Mouse (Mus musculus): ENCODE measurements around the gene Dkkl1. TPM values are rescaled to one million over a fixed set of nuclear protein-coding genes. Genes with fewer than 3 reads are reported as not detected.
A peak's percentile ranks its signal among the peaks of the same experiment; 100 is the strongest.

Gene Dkkl1
- total RNA-seq, 2 experiments from 2014 or later = not detected

DNA sequence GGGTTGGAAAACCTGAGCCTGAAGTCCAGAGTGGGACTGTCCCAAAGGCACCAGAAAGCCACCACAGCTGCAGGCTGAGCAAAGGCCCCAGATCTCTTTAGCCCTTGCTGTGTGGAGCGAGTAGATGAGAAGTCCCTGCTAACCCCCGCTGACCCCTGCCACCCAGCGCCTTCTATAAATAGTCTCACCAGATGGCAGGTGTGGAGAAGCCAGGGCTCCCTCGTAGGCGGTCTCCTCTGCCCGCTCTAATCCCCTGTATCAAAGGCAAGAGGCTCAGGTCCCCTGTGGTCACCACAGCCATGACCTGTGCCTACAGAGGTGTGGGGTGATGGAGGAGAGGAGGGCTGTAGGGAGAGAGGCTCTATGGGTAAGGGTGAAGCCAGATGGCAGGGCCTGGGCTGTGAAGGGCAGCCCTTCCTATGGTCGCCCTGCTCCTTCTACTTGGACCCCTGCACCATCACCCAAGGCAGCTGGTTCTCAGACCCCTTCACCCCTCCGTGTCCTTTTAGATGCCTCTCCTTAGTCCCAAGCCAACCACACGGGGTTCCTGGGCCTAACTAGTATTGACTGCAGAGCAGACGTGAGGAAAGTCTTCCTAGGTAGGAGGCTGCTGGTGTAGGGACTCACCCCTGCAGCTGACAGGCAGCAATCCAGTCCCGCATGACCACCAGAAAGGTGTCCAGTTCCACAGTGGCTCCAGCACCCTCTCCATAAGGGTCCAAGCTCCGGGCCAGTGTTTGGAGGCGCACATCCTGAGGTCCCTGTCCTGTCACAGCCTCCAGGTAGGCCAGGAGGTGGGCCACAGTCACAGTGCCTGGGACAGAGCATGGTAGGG is 16.4 kb downstream of the Dkkl1 start:
- no peak for DNase-seq (ENCODE audit: low spot score)
- intact Hi-C loops (cut with DNase I) = loop anchor here (2.0 kb wide), 1 partner anchor 117 kb away; no protein-coding TSS in a partner anchor

- intact Hi-C loops (cut with DNase I) = no loop called here
Measured at GRCm38 (mm10) chr7:45193871-45194785, 17.8 kb downstream of the Dkkl1 start.

DNA sequence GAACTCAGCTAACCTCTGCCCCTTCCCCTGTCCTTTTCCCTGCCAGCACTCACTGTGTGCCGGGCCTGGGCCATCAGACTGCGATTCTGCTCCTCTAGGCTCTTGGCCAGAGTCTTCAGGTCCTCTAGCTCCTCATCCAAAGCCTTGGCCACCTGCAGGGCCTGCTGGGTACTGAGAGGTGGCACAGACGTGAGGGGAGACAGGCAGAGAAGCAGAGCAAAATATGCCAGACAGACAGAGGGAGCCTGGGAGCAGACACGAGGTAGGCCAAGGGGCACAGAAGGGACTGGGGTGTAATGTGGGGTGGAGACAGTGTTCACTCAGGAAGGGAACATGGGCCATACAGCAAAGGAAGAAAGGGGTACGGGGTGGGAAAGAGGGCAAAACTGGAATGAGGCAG is 18.5 kb downstream of the Dkkl1 start:
- intact Hi-C loops (cut with DNase I) = no loop called here
- no peak for DNase-seq (ENCODE audit: low spot score)

More at GRCm38 (mm10) chr7:45193871-45194785, 17.8 kb downstream of the Dkkl1 start:
- no peak for DNase-seq (ENCODE audit: low spot score)

DNA sequence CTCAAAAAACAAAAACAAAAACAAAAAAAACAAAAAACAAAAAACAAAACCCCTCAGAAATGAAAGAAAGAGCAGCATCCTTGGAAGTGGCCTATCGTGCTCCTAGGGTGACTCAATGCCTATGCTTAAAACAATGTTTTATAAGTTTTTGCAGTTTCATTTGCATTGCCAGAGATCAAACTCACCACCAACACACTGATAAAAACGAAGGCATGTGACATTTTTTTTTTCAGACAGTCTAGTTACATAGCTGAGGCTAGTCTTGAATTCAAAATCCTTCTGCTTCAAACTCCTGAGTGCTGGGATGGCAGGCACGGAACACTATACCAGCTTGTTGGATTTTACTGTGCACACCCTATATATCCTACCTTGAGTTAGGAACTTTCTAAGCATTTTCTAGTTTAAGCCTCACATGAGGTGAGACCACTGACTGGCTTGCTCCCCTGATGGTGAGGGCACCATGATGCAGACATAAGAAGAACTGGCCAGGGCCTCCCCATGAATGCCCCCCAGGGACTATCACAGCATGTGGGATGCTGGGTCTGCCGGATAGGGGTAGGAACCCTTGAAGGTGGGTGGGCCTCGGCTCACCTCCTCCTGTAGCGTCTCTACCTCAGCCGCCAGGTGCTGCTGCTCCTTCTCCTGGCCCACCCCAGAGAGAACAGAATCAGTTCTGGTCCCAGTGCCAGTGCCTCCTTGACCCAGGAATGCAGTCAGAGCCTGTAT is 19.2 kb downstream of the Dkkl1 start:
- intact Hi-C loops (cut with DNase I) = no loop called here
- DNase-seq (ENCODE audit: low spot score) = no peak

GRCm38 (mm10) chr7:45191803-45192363 is 20.1 kb downstream of the Dkkl1 start:
- DNase-seq (ENCODE audit: low spot score) = no peak
- intact Hi-C loops (cut with DNase I) = no loop called here

GRCm38 (mm10) chr7:45191161-45191560 is 20.8 kb downstream of the Dkkl1 start:
- intact Hi-C loops (cut with DNase I) = no loop called here
- DNase-seq (ENCODE audit: low spot score) = no peak

- intact Hi-C loops (cut with DNase I) = no loop called here
- no peak for DNase-seq (ENCODE audit: low spot score)
Measured at GRCm38 (mm10) chr7:45190186-45190585, 21.8 kb downstream of the Dkkl1 start.

- intact Hi-C loops (cut with DNase I) = no loop called here
- no peak for DNase-seq (ENCODE audit: low spot score)
Measured at GRCm38 (mm10) chr7:45189600-45189999, 22.3 kb downstream of the Dkkl1 start.

GRCm38 (mm10) chr7:45185921-45186320 is 26.0 kb downstream of the Dkkl1 start:
- intact Hi-C loops (cut with DNase I) = no loop called here
- DNase-seq (ENCODE audit: low spot score) = no peak

DNA sequence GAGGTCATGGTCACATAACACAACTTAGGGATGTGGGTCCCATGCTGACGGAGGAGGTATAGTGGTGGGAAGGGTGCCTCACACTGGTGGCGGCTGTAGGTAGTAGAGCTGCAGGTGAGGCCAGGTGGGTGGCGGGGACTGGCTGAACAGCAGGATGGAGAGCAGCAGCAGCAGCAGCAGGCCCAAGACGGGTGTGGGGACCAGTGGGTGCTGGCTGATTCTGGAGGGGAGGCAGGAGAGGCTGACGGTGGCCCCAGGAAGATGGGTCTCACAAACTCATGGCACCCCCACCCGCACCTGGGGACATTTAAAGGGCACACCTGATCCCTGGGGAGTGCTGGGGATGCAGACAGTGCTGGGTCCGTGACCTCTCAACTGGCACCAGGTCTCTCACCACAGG is 28.3 kb downstream of the Dkkl1 start:
- no peak for DNase-seq (ENCODE audit: low spot score)
- intact Hi-C loops (cut with DNase I) = no loop called here

DNA sequence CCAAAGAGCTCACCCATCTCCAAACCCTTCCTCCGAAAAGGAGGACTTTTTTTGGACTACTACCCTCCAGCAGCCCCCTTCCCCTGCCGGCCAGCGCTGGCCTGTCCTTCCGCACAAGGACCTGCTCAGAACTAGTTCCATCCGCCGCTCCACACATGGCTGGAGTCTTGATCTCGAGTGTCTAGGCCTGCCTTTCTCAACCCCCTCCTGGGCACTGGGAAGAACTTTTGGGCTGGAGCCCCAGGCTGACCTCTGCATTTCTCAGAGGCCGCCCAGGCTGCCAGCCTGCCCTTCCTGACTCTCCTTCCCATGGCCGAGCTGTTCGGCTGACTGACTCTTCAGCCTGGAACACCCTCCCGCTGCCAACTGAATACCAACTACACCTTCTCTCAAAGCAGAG is 29.3 kb downstream of the Dkkl1 start:
- no peak for DNase-seq (ENCODE audit: low spot score)
- intact Hi-C loops (cut with DNase I) = no loop called here

GRCm38 (mm10) chr7:45182199-45182601 is 29.7 kb downstream of the Dkkl1 start:
- intact Hi-C loops (cut with DNase I) = no loop called here
- DNase-seq (ENCODE audit: low spot score) = peak; percentile 80

- intact Hi-C loops (cut with DNase I) = no loop called here
- no peak for DNase-seq (ENCODE audit: low spot score)
Measured at GRCm38 (mm10) chr7:45181540-45181939, 30.4 kb downstream of the Dkkl1 start.

- DNase-seq (ENCODE audit: low spot score) = no peak
- intact Hi-C loops (cut with DNase I) = no loop called here
Measured at GRCm38 (mm10) chr7:45180896-45181477, 31.0 kb downstream of the Dkkl1 start, which contains the start of gene Pth2. Gene Pth2, plus strand, starts transcription at chr7:45180995.

DNA sequence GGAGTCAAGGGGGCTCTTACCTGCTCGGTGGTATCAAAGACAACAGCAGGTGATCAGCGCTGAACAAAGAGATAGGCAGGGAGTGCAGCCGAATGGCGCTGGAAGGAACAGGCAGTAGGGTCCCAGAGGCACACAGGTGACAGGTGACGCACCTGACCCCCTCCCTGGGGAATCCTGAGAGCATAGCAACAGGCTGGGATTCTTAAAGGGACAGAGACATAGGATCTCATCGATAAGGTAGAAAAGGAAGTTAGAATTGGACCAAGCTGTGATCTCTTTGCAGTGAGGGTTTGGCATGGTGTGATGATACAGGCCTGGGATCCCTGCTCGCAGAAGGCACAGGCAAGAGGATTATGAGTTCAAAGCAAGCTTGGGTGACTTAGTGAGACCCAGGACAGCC is 32.5 kb downstream of the Dkkl1 start, which contains the start of gene Gfy:
Gene Gfy (minus strand): TSS at position 101 of the 400 bp plus-strand sequence.
- DNase-seq (ENCODE audit: low spot score) = no peak
- intact Hi-C loops (cut with DNase I) = no loop called here

GRCm38 (mm10) chr7:45178550-45178949 is 33.4 kb downstream of the Dkkl1 start:
- intact Hi-C loops (cut with DNase I) = no loop called here
- no peak for DNase-seq (ENCODE audit: low spot score)

DNA sequence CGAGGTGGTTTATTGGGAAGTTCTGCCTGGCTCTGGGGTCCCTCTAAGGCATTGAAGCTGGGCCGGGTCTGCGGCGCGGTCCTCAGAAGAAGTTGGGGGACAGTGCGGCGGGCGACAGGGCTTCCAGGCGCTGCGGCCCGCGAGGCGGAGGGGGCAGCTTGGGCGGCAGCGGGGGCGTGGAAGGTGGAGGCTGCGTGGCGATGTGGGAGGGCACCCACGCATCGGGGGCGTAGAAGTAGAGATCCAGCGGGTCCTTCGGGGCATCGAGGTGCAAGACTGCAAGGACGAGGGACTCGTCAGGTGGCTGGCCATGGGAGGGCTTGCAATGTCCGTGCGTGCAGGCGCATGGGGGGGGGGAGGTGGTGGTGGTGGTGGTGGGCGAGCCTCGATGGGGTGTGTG is 35.6 kb downstream of the Dkkl1 start:
- intact Hi-C loops (cut with DNase I) = no loop called here
- no peak for DNase-seq (ENCODE audit: low spot score)

DNA sequence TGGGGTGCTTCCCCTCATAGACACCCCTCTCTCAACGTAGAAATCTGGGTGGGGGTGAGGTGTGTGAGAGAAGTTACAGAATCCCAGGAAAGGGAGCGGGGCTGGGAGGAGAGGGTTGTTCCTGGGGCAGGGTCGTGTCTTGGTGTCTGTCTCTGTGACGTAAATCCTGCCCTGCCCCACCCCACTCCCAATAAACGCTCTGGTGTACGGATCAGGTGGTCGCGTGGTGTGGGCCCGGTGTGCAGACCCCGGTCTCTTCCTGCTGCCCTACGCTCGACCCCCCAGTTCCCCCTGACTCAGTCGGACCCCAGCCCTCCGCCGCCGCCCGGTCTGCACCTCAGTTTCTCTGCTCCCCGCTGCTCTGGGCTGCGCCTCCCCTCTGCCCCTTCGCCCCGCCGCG is 36.0 kb downstream of the Dkkl1 start:
- no peak for DNase-seq (ENCODE audit: low spot score)
- intact Hi-C loops (cut with DNase I) = no loop called here

DNA sequence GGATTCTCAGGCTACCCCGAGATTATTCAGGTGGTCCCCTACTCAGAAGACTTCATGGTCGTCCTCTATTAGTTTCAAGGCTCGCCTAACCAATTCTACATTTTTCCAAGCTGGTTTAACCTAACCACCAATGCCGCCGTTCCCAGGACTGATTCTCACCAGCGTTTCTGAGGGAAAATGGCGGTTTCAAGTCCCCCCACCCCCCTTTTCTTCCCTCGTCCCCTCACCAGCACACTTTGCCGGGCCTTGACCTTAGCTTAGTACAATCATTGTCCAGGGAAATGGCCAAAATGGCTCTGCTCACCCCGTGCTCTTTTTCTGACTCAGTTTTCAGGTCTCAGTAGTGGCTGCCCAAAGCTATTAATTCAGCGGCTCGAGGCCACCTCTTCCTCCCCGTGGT is 36.5 kb downstream of the Dkkl1 start:
- intact Hi-C loops (cut with DNase I) = no loop called here
- no peak for DNase-seq (ENCODE audit: low spot score)

Measured in heart, postnatal 25 days (tissue).